ENCODE assay signal across 8 mouse cellular contexts in the genomic region with DNA sequence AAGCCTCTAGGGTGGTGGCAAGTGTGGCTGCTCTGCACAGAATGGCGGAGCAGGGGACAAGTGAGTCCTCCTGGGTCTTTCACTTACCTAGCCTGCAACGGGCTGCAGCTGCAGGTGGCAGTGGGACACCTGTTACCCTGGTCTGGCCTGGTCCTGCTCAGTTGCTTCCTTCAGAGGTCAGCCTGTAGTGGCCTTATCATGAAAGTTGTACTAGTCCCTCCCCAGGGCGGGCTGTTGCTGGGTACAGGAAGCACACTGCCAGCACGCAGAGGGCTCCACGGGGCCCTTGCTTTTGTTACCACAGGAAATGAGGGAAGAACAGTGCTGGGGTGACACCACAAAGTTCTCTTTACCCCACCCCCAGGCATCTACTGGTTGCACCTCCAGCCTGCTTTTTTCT. TPM values are rescaled to one million over a fixed set of nuclear protein-coding genes. Genes with fewer than 3 reads are reported as not detected.
DNase-seq lines count a peak whose midpoint lies in the region; ATAC-seq lines count a peak whose summit lies in the region.
"Had no signal": no experiment of that assay in that cellular context is flagged by ENCODE, and none has a peak within 500 bp of the region (broad histone marks: within the 10 kb centered on the region; RNA-seq: fewer than 3 reads in every experiment).

A gene (minus strand): TSS at position 279 of the 400 bp plus-strand sequence.

- peaks cover 73% of the 10 kb centered on the region for H3K36me3 ChIP-seq in liver, embryonic 13.5 days

- peak within 1 kb of the TSS; percentile 74 for H3K4me3 ChIP-seq in liver, embryonic 13.5 days (replicated peaks)

- peak within 1 kb of the TSS; percentile 98 for H3K27ac ChIP-seq in liver, embryonic 13.5 days
- H3K27ac ChIP-seq: kidney, postnatal 0 days had no signal

- peak; percentile 86 for DNase-seq in A20 (ENCODE audit: low read depth, low spot score)
- peak; percentile 90 for DNase-seq in CD4-positive helper T cell, adult 2 months (ENCODE audit: low read depth, low spot score)
- DNase-seq in heart, adult 11 months, result peak; percentile 98
- DNase-seq in liver, embryonic 13.5 days, result peak; percentile 74
- peak; percentile 64 for DNase-seq in spleen, adult 12 weeks (ENCODE audit: low spot score)
- DNase-seq in cerebellum, postnatal 10 days, result no peak
- DNase-seq in right cerebral cortex, adult 18-20 months, result no peak

- no peaks in the 10 kb centered on the region for H3K9me3 ChIP-seq in liver, embryonic 13.5 days (replicated peaks)

- H3K4me2 ChIP-seq in liver, embryonic 13.5 days, result peak within 1 kb of the TSS; percentile 89

- WGBS in liver, embryonic 13.5 days (ENCODE audit: insufficient replicate concordance), result 9% methylated on average over 5 of the region's 5 CpGs

- H3K9ac ChIP-seq in liver, embryonic 13.5 days, result peak within 1 kb of the TSS; percentile 92

- H3K27me3 ChIP-seq in liver, embryonic 13.5 days, result no peaks in the 10 kb centered on the region

- ATAC-seq in liver, embryonic 13.5 days (ENCODE audit: low read depth), result peak; percentile 83

- peaks cover 53% of the 10 kb centered on the region for H3K4me1 ChIP-seq in liver, embryonic 13.5 days (replicated peaks)

RNA-seq across cellular contexts. Expression of the gene that starts here (rescaled TPM):
- 106 and 107 TPM in 2 replicates for polyA plus RNA-seq in liver, embryonic 13.5 days (2015; fragmentation: Nextera tagmentation; extraction: Ambion mirVana)

Comparison
In these comparisons a context has a peak if more than half of its experiments do, and no peak if none do; other contexts are left out.
1. DNase-seq: peak in A20 (single experiment), CD4-positive helper T cell, adult 2 months (single experiment), heart, adult 11 months (single experiment), liver, embryonic 13.5 days (single experiment) and spleen, adult 12 weeks (single experiment); none in cerebellum, postnatal 10 days (0 of 2) and right cerebral cortex, adult 18-20 months (single experiment).